Mouse (Mus musculus) intestine, embryonic 15.5 days (tissue): ENCODE data around the gene Tmem160. TPM values are rescaled to one million over a fixed set of nuclear protein-coding genes. Genes with fewer than 3 reads are reported as not detected.

ENCODE experiments used
- ATAC-seq: fragments of 200-750 bp; cut with Nextera tagmentation; 2 replicates; pipeline ENCODE4 v1.8.0; 2017; ENCODE audit warnings: moderate TSS enrichment, moderate library complexity
- H3K27ac ChIP-seq: fragments of 300-500 bp; sonication (generic); 2 replicates; pipeline ENCODE4 v1.5.1; 2015; ENCODE audit warnings: mild to moderate bottlenecking, inconsistent platforms
- H3K27me3 ChIP-seq: fragments of 300-500 bp; sonication (generic); replicated peaks from 2 replicates; pipeline ENCODE4 v1.6.1; 2015; ENCODE audit warnings: inconsistent platforms
- H3K36me3 ChIP-seq: fragments of 300-500 bp; sonication (generic); 2 replicates; pipeline ENCODE4 v1.6.1; 2015; ENCODE audit warnings: inconsistent platforms
- H3K4me1 ChIP-seq: fragments of 300-500 bp; sonication (generic); replicated peaks from 2 replicates; pipeline ENCODE4 v1.6.1; 2015; ENCODE audit warnings: inconsistent platforms
- H3K4me2 ChIP-seq: fragments of 300-500 bp; sonication (generic); replicated peaks from 2 replicates; pipeline ENCODE4 v1.6.1; 2015; ENCODE audit warnings: mild to moderate bottlenecking, inconsistent platforms
- H3K4me3 ChIP-seq: fragments of 300-500 bp; sonication (generic); replicated peaks from 2 replicates; pipeline ENCODE4 v1.5.1; 2015; ENCODE audit warnings: inconsistent platforms
- H3K9ac ChIP-seq: fragments of 300-500 bp; sonication (generic); 2 replicates; pipeline ENCODE4 v1.6.1; 2015; ENCODE audit warnings: inconsistent platforms
- H3K9me3 ChIP-seq: fragments of 300-500 bp; sonication (generic); 2 replicates; pipeline ENCODE4 v1.6.1; 2016; ENCODE audit warnings: inconsistent platforms
- WGBS: fragments of 180-500 bp; shearing (Covaris S2); methylation state at CpG from one replicate; pipeline ENCODE4 v1.1.7; 2015; 5-methylcytosine and 5-hydroxymethylcytosine counted together
- polyA plus RNA-seq: library from polyadenylated mRNA; unstranded; fragments of >200 nt; fragmentation: Nextera tagmentation; extraction: Ambion mirVana; gene quantifications from 2 replicates; pipeline ENCODE4 v1.2.1, GENCODE M21; 2015

Gene Tmem160
- polyA plus RNA-seq, 1 experiment from 2014 or later: 48.9 TPM

DNA sequence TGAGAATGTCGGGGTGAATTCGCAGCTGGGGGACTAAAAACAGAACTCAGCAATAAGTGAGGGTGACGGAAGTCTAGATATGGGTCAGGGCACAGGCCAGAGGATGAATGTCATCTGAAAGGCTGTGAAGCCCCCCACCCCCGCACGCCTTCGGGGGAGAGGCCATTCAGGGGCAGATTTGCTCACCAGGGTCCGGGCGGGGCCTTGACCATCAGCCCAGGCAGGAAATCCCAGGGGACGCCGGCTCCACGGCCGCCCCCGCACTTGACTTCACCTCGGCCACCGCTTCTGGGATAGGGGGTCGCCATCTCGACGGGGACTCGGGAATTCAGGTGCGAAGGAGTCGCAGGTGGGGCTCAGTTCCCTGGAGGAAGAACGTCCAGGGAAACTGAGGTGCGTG is 22.7 kb downstream of the Tmem160 start:
- peak overlapping the region; percentile 74 for H3K4me2 ChIP-seq
- WGBS: 4% methylated on average over 23 of the region's 23 CpGs
- no peaks in the 10 kb centered on the region; the same call in 1 of the 2 replicates for H3K9me3 ChIP-seq
- H3K27ac ChIP-seq: no peak overlapping the region
- H3K36me3 ChIP-seq: no peaks in the 10 kb centered on the region
- H3K9ac ChIP-seq: no peak overlapping the region
- peaks cover 63% of the 10 kb centered on the region for H3K27me3 ChIP-seq
- peak overlapping the region; percentile 3; the same call in 1 of the 2 replicates for H3K4me3 ChIP-seq
- ATAC-seq: no peak
- H3K4me1 ChIP-seq: peaks cover 20% of the 10 kb centered on the region

DNA sequence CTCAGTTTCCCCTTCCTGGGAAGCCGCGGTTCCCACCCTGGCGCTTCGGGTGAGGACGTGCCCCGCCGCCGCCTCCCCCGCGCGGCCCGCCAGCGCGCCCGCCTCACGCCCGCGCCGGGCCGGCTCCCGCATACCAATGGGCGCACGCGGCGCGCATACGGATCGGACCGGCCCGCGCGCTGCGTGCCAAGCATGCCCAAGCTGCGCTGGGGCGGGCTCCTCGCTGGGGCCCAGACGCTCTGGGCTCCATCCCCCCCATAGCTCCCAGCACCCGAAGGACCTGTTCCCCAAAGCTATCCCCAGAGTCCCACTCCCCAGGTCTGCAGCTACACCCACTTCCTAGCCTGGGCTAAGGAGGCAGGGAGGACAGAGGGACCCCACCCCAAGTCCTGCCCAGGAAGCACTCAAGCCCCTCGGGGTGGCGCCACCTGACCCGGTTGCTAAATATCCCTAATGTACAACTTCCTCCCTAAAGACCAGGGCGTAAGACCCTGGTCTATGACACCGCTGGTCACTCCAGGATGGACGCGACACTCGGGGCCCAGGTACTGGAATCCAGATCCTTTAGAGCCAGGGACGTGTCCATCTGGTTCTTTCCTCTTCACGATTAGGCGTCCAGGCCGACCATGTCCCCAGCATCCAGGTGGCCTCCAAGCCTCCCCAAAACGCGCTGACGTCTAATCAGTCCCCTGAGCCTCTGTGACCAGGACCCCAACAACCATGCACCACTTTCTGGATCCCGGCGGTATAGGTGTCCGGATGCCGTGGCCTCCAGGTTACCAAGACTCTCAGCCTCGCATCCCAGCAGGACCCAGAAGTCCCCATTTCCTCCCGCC is 23.4 kb downstream of the Tmem160 start:
- Histone ChIP-seq H3K4me2 (peak overlapping the region; percentile 74), H3K4me1 (peaks cover 20% of the 10 kb centered on the region), H3K4me3 (peak overlapping the region; percentile 36), H3K27ac (no peak overlapping the region), H3K9me3 (no peaks in the 10 kb centered on the region; the same call in 1 of the 2 replicates), H3K27me3 (peaks cover 60% of the 10 kb centered on the region), H3K36me3 (no peaks in the 10 kb centered on the region), H3K9ac (no peak overlapping the region)
- WGBS: 1% methylated on average over 58 of the region's 59 CpGs
- 0 out of 2 replicates have a peak, but pooled peaks have one; percentile 5 for ATAC-seq

- Histone ChIP-seq H3K27me3 (peaks cover 56% of the 10 kb centered on the region), H3K36me3 (no peaks in the 10 kb centered on the region), H3K4me1 (peaks cover 20% of the 10 kb centered on the region), H3K4me3 (peak overlapping the region; percentile 36), H3K9ac (no peak overlapping the region), H3K27ac (no peak overlapping the region), H3K9me3 (no peaks in the 10 kb centered on the region; the same call in 1 of the 2 replicates), H3K4me2 (peak overlapping the region; percentile 74)
- ATAC-seq: peak; percentile 52
- 2% methylated on average over 34 of the region's 34 CpGs for WGBS
Measured at GRCm38 (mm10) chr7:16476600-16476989, 24.0 kb downstream of the Tmem160 start.

GRCm38 (mm10) chr7:16477628-16478027 is 25.0 kb downstream of the Tmem160 start, which contains the start of gene Npas1:
Npas1 (minus strand) TSS chr7:16477728.
- ATAC-seq: no peak
- H3K27me3 ChIP-seq: peaks cover 48% of the 10 kb centered on the region
- 90% methylated on average over 8 of the region's 8 CpGs for WGBS

GRCm38 (mm10) chr7:16488816-16489215 is 36.2 kb downstream of the Tmem160 start:
- no peak overlapping the region for H3K4me2 ChIP-seq
- no peaks in the 10 kb centered on the region for H3K36me3 ChIP-seq
- H3K9me3 ChIP-seq: no peaks in the 10 kb centered on the region
- no peaks in the 10 kb centered on the region for H3K27me3 ChIP-seq
- no peak for ATAC-seq
- H3K27ac ChIP-seq: no peak overlapping the region
- no peaks in the 10 kb centered on the region for H3K4me1 ChIP-seq
- H3K9ac ChIP-seq: no peak overlapping the region
- H3K4me3 ChIP-seq: no peak overlapping the region

More at GRCm38 (mm10) chr7:16477628-16478027, 25.0 kb downstream of the Tmem160 start, which contains the start of gene Npas1:
- Histone ChIP-seq H3K9ac (no peak within 1 kb of the TSS), H3K36me3 (no peaks in the 10 kb centered on the region), H3K9me3 (no peaks in the 10 kb centered on the region; the same call in 1 of the 2 replicates), H3K4me2 (peak within 1 kb of the TSS; percentile 74), H3K27ac (no peak within 1 kb of the TSS), H3K4me3 (peak within 1 kb of the TSS; percentile 36), H3K4me1 (peaks cover 20% of the 10 kb centered on the region)

- Histone ChIP-seq H3K27me3 (no peaks in the 10 kb centered on the region), H3K27ac (no peak overlapping the region), H3K9ac (no peak overlapping the region), H3K4me2 (no peak overlapping the region), H3K36me3 (no peaks in the 10 kb centered on the region), H3K9me3 (no peaks in the 10 kb centered on the region), H3K4me1 (no peaks in the 10 kb centered on the region), H3K4me3 (no peak overlapping the region)
- WGBS: 87% methylated on average over 9 of the region's 9 CpGs
- ATAC-seq: no peak
Measured at GRCm38 (mm10) chr7:16489948-16490347, 37.4 kb downstream of the Tmem160 start.

- H3K9me3 ChIP-seq: no peaks in the 10 kb centered on the region
- H3K36me3 ChIP-seq: peaks cover 6% of the 10 kb centered on the region; the same call in 1 of the 2 replicates
- H3K27me3 ChIP-seq: no peaks in the 10 kb centered on the region
- H3K9ac ChIP-seq: no peak overlapping the region
- no peak overlapping the region for H3K27ac ChIP-seq
- no peak overlapping the region for H3K4me2 ChIP-seq
- no peaks in the 10 kb centered on the region for H3K4me1 ChIP-seq
- peak; percentile 27; the same call in 1 of the 2 replicates for ATAC-seq
- H3K4me3 ChIP-seq: no peak overlapping the region
- 33% methylated on average over 3 of the region's 3 CpGs for WGBS
Measured at GRCm38 (mm10) chr7:16491759-16492158, 39.2 kb downstream of the Tmem160 start.

GRCm38 (mm10) chr7:16492211-16492610 is 39.6 kb downstream of the Tmem160 start:
- no peak overlapping the region for H3K4me2 ChIP-seq
- WGBS: 60% methylated on average over 3 of the region's 3 CpGs
- no peaks in the 10 kb centered on the region for H3K27me3 ChIP-seq
- no peak overlapping the region for H3K4me3 ChIP-seq
- H3K9ac ChIP-seq: no peak overlapping the region
- H3K9me3 ChIP-seq: no peaks in the 10 kb centered on the region
- ATAC-seq: no peak
- H3K36me3 ChIP-seq: peaks cover 10% of the 10 kb centered on the region; the same call in 1 of the 2 replicates
- no peaks in the 10 kb centered on the region for H3K4me1 ChIP-seq
- H3K27ac ChIP-seq: no peak overlapping the region

GRCm38 (mm10) chr7:16493361-16493760 is 40.8 kb downstream of the Tmem160 start:
- Histone ChIP-seq H3K4me2 (no peak overlapping the region), H3K9me3 (no peaks in the 10 kb centered on the region), H3K4me3 (no peak overlapping the region), H3K36me3 (peaks cover 17% of the 10 kb centered on the region; the same call in 1 of the 2 replicates), H3K9ac (no peak overlapping the region), H3K27ac (no peak overlapping the region), H3K4me1 (no peaks in the 10 kb centered on the region), H3K27me3 (no peaks in the 10 kb centered on the region)
- no peak for ATAC-seq
- 38% methylated on average over 2 of the region's 2 CpGs for WGBS

DNA sequence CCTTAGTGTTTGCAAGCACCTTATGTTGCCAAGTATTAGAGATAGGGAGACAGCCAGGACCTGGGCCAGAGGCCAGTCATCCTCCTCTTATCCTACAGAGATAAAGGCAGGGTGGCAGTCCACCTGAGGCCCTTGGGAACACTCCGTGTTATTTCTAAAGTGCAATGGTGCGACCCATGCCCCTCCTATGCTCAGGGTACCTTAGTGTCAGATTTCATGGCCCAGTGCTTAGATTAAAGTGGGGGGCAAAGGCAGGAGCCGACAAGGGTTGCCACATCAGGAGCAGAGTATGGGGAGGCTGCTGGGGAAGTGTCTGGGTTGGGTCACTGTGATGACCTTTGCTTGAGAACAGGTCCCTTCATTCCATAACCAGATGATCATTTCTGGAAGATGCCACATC is 43.7 kb downstream of the Tmem160 start:
- ATAC-seq: no peak
- H3K4me3 ChIP-seq: no peak overlapping the region
- H3K9ac ChIP-seq: no peak overlapping the region
- H3K27me3 ChIP-seq: no peaks in the 10 kb centered on the region
- no peaks in the 10 kb centered on the region for H3K4me1 ChIP-seq
- peaks cover 18% of the 10 kb centered on the region; the same call in 1 of the 2 replicates for H3K36me3 ChIP-seq
- WGBS: 82% methylated on average over 3 of the region's 3 CpGs
- no peak overlapping the region for H3K27ac ChIP-seq
- no peak overlapping the region for H3K4me2 ChIP-seq
- no peaks in the 10 kb centered on the region for H3K9me3 ChIP-seq

GRCm38 (mm10) chr7:16499671-16500104 is 47.1 kb downstream of the Tmem160 start:
- no peak overlapping the region for H3K9ac ChIP-seq
- H3K9me3 ChIP-seq: no peaks in the 10 kb centered on the region
- H3K4me3 ChIP-seq: no peak overlapping the region
- no peak overlapping the region for H3K27ac ChIP-seq
- ATAC-seq: no peak
- WGBS: 87% methylated on average over 6 of the region's 6 CpGs
- no peaks in the 10 kb centered on the region for H3K4me1 ChIP-seq
- peaks cover 25% of the 10 kb centered on the region for H3K36me3 ChIP-seq
- no peak overlapping the region for H3K4me2 ChIP-seq
- no peaks in the 10 kb centered on the region for H3K27me3 ChIP-seq

GRCm38 (mm10) chr7:16501571-16501970 is 49.0 kb downstream of the Tmem160 start:
- H3K36me3 ChIP-seq: peaks cover 27% of the 10 kb centered on the region
- WGBS: 88% methylated on average over 4 of the region's 4 CpGs
- no peaks in the 10 kb centered on the region for H3K9me3 ChIP-seq
- no peak overlapping the region for H3K9ac ChIP-seq
- no peaks in the 10 kb centered on the region for H3K27me3 ChIP-seq
- no peak for ATAC-seq
- H3K4me3 ChIP-seq: no peak overlapping the region
- no peaks in the 10 kb centered on the region for H3K4me1 ChIP-seq
- H3K27ac ChIP-seq: no peak overlapping the region
- no peak overlapping the region for H3K4me2 ChIP-seq
